Mouse (Mus musculus) megakaryocyte progenitor cell, adult 5-6 weeks (primary cell): ENCODE results near the gene Spi1. TPM values are rescaled to one million over a fixed set of nuclear protein-coding genes. Genes with fewer than 3 reads are reported as not detected.

Experiments used
- ATAC-seq: replicated peaks from 2 replicates; pipeline ENCODE4 v1.8.0; 2016; ENCODE audit warnings: mild to moderate bottlenecking, moderate TSS enrichment, inconsistent platforms; ENCODE audit not compliant: poor library complexity
- total RNA-seq, 2 experiments: library from RNA; stranded (forward) in 1 of 2; stranded (reverse) in 1 of 2; fragments of 157-497, 149-512 nt in 1 of 2; fragments of 200-1000 nt in 1 of 2; gene quantifications; 2 replicates each; pipeline versions ENCODE4 v1.2.3 to v1.2.4; 2015 to 2017

The Spi1 gene
- total RNA-seq, 2 experiments from 2014 or later: 97.3 to 182 TPM

- ATAC-seq: peak; percentile 29; the same call in 1 of the 2 replicates
Observed at GRCm38 (mm10) chr2:91162952-91163351, 80.8 kb downstream of the Spi1 start.

- no peak for ATAC-seq
Observed at GRCm38 (mm10) chr2:91163532-91163931, 81.3 kb downstream of the Spi1 start.

GRCm38 (mm10) chr2:91164991-91165390 lies 82.8 kb downstream of the Spi1 start:
- peak; percentile 88 for ATAC-seq

Other genes with a start within 250 kb of the Spi1 start
- gene Mtch2, start 235.2 kb upstream of the Spi1 start, total RNA-seq (2015): 155 and 176 TPM in 2 replicates
- gene Mtch2, start 235.2 kb upstream of the Spi1 start, total RNA-seq (2017): 170 and 182 TPM in 2 replicates
- not detected in 2 replicates for gene C1qtnf4, start 196.5 kb upstream of the Spi1 start, total RNA-seq (2015)
- gene C1qtnf4, start 196.5 kb upstream of the Spi1 start, total RNA-seq (2017): not detected in 2 replicates
- gene Kbtbd4, start 177.7 kb upstream of the Spi1 start, total RNA-seq (2015): 10.0 and 16.4 TPM in 2 replicates
- 15.1 and 17.6 TPM in 2 replicates for gene Kbtbd4, start 177.7 kb upstream of the Spi1 start, total RNA-seq (2017)
- gene Ndufs3, start 177.6 kb upstream of the Spi1 start, total RNA-seq (2015): 156 and 172 TPM in 2 replicates
- 68.0 and 89.2 TPM in 2 replicates for gene Ndufs3, start 177.6 kb upstream of the Spi1 start, total RNA-seq (2017)
- 34.0 and 42.8 TPM in 2 replicates for gene Celf1, start 142.0 kb upstream of the Spi1 start, total RNA-seq (2015)
- 23.7 and 37.6 TPM in 2 replicates for gene Celf1, start 142.0 kb upstream of the Spi1 start, total RNA-seq (2017)
- 1.8 and 4.1 TPM in 2 replicates for gene Rapsn, start 46.8 kb upstream of the Spi1 start, total RNA-seq (2015)
- gene Rapsn, start 46.8 kb upstream of the Spi1 start, total RNA-seq (2017): 2.7 and 3.4 TPM in 2 replicates
- gene Psmc3, start 28.4 kb upstream of the Spi1 start, total RNA-seq (2015): 102 and 103 TPM in 2 replicates
- gene Psmc3, start 28.4 kb upstream of the Spi1 start, total RNA-seq (2017): 310 and 320 TPM in 2 replicates
- 9.2 and 14.8 TPM in 2 replicates for gene Slc39a13, start 12.0 kb upstream of the Spi1 start, total RNA-seq (2015)
- gene Slc39a13, start 12.0 kb upstream of the Spi1 start, total RNA-seq (2017): 7.0 and 8.9 TPM in 2 replicates
- 0.17 TPM in 1 of 2 replicates, not detected in the other for gene Mybpc3, start 35.8 kb downstream of the Spi1 start, total RNA-seq (2015)
- gene Mybpc3, start 35.8 kb downstream of the Spi1 start, total RNA-seq (2017): 0.20 TPM in 1 of 2 replicates, not detected in the other
- 15.8 and 19.9 TPM in 2 replicates for gene Madd, start 101.4 kb downstream of the Spi1 start, total RNA-seq (2015)
- gene Madd, start 101.4 kb downstream of the Spi1 start, total RNA-seq (2017): 27.3 and 34.4 TPM in 2 replicates
- gene Nr1h3, start 120.4 kb downstream of the Spi1 start, total RNA-seq (2015): 0.81 and 0.86 TPM in 2 replicates
- gene Nr1h3, start 120.4 kb downstream of the Spi1 start, total RNA-seq (2017): 0.95 TPM in 1 of 2 replicates, not detected in the other
- gene Acp2, start 120.5 kb downstream of the Spi1 start, total RNA-seq (2015): 15.8 and 15.9 TPM in 2 replicates
- 15.2 and 26.2 TPM in 2 replicates for gene Acp2, start 120.5 kb downstream of the Spi1 start, total RNA-seq (2017)
- gene Ddb2, start 154.6 kb downstream of the Spi1 start, total RNA-seq (2015): 11.5 and 11.8 TPM in 2 replicates
- 7.7 and 10.6 TPM in 2 replicates for gene Ddb2, start 154.6 kb downstream of the Spi1 start, total RNA-seq (2017)
- gene Pacsin3, start 173.6 kb downstream of the Spi1 start, total RNA-seq (2015): not detected in 2 replicates
- not detected in 2 replicates for gene Pacsin3, start 173.6 kb downstream of the Spi1 start, total RNA-seq (2017)
- gene Arfgap2, start 182.6 kb downstream of the Spi1 start, total RNA-seq (2015): 32.7 and 33.6 TPM in 2 replicates
- 38.2 and 41.4 TPM in 2 replicates for gene Arfgap2, start 182.6 kb downstream of the Spi1 start, total RNA-seq (2017)